Mouse (Mus musculus): ENCODE results near the gene Mrps26.
"Not testable (repeated sequence)": the region's sequence is repeated elsewhere in the genome, so short reads cannot be mapped to it uniquely, and the experiment has no call there.

Gene Mrps26

DNA sequence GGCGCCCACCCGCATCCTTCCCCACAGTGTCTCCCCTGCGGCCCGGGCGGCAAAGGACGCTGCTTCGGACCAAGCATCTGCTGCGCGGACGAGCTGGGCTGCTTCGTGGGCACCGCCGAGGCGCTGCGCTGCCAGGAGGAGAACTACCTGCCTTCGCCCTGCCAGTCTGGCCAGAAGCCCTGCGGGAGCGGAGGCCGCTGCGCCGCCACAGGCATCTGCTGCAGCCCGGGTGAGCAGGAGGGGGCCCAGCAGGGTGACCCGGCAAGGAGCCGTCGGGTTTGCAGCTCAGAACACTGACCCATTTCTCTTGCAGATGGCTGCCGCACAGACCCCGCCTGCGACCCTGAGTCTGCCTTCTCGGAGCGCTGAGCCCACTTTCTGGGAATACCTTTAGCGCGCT is 13.0 kb downstream of the Mrps26 start:
- not testable (repeated sequence) for DNase-seq

DNA sequence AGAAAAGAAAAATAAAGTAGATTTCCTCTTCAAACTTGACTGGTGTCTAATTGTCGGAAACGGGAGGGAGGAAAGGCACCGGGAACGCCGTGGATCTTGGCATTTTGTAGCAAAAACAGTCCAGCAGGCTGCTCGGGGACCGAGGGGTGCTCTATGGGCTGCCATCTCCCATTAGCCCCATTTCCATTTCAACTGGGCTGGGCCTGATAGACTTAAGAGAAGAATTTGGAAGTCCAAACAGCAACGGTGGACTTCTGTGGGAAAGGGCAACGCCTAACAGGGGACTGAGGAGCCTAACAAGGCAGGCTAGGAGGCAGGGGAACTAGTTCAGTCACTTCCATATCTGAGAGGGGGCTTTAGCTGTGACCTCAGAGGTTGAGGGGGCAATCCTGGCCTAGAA is 13.5 kb downstream of the Mrps26 start:
- DNase-seq, result no peak

DNA sequence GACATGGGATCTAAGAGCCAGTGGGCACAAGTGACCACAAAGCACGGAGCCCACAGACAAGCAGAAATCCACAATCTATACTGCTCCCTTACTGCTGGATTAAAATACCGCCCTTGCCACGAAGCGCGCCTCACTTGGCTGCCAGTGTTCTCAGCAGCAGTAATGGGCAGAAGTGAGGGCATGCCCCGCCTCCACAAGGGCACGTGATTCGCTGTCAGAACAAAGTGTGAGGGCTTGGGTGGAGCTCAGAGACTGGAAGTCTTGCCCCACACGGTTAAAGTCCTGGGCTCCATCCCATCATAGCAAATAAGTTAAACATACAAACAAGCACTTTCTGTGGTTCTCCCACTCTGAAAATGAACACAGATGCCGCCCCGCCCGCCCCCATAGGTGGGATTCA is 14.1 kb downstream of the Mrps26 start:
- peak; percentile 92 for DNase-seq

DNA sequence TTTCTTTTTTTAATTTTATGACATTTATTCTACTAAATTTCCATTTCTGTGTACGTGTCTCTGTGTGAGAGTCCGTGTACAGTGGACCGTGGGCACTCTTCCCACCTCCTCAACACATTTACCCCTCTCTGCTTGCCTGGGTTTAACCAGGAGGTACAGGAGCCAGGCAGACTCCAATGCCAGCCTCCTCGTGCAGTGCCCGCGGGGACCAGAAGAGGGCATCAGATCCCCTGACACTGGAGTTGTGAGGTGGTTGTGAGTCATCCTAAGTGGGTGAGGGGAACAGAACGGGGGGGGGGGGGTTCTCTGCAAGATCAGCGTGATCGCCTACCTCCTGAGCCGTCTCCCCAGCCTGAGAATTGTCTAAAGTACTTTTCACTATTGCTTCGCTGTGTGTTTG is 14.6 kb downstream of the Mrps26 start:
- DNase-seq, result no peak

DNA sequence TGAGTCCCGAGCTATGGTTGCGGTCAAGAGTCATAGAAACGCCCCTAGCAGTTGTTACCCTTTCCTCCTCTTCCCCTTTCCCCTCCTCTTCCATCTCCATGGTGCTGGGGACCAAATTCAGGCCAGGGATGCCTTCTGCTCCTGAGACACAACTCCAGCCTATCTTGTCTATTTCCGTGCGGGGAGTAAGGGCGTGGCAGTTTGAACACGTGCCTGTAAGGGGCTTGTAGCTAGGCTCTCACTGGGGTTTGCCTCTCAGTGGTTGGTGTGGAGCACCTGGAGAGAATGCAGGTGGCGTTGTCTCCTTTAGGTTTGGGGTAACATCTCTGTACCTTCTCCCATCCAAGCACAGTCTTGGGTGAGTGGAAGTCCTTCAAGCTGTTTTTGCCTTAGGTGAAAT is 16.2 kb downstream of the Mrps26 start:
- no peak for DNase-seq

DNA sequence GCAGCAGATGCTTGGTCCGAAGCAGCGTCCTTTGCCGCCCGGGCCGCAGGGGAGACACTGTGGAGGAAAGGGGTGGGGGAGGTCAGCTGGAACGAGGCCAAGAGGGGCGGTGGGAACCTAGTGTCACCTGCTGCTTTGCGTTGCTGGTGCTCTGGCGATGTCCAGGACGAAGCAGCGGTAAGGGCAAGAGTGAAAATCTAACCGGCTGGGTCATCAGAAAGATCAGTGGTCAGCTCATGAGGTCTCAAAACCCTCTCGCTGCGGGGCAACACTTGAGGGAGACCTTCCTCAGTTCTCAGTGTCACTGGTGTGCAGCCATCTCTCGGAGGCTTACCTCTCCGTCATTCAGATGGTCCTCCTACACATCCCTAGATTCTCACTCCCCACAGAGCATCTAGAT is 17.7 kb downstream of the Mrps26 start:
- DNase-seq, result no peak

DNA sequence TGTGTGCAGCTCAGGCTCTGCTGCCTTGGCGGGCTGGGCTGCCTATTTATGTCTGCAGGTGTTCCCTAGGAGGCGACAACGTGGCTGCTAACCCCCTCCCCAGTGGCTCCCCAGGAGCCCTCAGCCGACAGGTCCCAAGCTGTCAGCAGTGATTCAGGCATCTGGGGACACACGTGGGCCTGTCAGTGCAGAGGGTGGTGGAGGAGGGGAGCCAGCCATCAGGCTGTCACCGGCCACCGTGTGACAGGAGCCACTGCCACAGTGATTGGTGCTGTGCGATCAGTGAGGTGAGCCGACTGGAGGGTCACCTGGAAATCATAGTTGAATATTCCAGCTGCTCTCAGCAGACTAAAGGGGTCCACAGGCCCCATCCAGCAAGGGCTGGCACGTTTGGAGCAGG is 19.0 kb downstream of the Mrps26 start, which contains the start of gene Avp:
Gene Avp (minus strand): TSS at position 3 of the 400 bp plus-strand sequence.
- DNase-seq, result peak; percentile 94

DNA sequence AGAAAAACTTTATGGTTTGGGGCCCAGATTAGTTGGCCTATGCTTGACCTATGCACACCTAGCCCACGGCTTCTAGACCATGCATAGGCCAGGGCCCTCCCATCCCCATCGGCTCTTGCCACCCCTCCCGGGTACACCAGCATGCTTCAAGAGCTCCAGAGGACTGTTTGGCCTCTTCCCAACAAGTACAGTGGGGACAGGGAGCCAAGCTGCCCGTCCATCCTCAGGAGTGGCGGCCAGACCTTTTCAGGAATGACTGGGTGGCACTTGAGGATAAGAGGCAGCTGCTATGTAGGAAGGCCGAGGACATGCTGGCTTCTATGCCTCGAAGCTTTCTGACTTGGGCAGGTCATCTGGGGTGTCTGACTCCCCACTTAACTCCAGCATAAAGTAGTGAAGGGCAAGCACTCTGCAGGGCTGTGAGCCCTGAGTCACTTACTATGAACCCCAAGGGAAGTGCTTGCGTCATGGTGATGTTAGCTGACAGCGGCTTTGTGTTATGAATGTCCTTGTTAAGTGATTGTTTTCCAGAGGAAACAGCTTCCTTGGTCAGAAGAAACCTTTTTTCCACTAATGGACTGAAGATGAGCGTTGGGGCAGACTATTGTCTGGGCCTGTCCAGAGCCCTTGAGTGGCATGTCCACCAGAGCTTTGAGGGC is 20.5 kb downstream of the Mrps26 start:
- DNase-seq, result peak; percentile 94

DNA sequence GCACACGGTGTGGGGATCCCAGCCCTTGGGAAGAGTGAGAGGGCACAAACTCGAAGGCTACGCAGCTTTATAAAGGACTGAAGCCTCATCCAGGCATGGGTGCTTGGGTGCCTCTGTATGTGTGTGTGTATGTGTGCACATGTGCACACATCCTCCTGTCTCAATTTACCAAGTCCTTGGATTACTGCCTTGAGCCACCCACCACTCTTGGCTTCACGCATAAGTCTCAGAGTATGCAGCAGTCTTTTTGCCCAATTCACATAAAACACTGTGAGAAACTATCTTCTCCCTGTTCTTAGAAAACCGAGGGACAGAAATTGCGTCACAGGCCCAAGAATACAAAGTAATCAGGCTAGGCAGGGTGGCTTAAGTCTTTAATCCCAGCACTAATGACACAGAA is 22.5 kb downstream of the Mrps26 start:
- no peak for DNase-seq

DNA sequence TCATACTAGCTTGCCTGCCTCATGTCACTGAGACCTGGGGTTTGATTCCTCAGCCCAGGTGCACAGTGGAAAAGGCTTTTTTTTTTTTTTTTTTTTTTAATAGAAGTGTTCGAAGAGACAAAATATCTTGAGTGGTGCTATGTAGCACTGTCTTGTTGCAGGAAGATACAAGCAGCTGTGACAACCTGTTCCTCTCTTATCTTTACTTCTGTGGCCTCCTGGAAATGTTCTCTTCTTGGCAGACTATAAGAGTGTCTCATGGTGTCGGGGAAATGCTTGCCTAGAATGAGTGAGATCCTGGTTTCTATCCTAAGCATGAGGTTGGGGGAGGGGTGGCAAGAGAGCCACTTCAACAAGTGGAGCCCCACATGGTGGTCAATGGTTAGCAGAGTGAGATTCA is 24.8 kb downstream of the Mrps26 start:
- no peak for DNase-seq

DNA sequence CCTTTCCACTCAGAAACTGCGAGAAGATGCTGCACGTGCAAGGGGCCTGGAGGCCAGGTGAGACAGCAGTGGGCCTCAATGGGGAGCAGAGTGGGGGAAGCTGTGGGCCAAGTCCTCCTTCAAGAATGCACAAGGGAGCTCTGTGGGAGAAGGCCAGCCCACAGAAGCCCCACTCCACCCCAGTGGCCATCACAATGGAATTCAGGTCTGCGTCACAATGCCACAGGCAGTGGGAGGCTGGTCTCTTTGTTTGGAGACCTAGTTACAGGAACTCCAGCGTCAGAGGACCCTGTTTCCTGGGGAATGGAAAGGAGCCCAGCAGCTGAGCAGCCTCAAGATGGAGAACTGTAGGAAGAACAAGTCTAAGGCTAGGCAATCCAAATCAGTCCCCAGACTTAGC is 25.6 kb downstream of the Mrps26 start:
- peak; percentile 90 for DNase-seq

DNA sequence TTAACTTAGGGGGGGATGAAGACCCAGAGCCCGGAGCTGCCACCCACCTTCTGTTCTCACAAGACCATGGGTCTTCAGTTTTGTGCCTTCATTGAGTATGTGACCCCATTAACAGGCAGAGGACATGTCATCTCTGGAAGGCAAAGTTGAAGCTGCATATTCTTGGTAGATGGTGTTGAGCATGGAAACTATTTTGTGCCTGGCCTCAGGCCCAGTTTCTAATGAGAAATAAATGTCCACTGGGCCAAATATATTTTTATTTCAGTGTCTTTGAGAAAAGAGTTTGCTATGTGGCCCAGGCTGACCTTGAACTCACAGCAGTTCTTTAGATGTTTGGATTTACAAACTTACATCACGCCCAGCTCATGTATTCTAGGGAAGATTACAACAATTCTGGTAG is 26.2 kb downstream of the Mrps26 start:
- DNase-seq, result peak; percentile 87

DNA sequence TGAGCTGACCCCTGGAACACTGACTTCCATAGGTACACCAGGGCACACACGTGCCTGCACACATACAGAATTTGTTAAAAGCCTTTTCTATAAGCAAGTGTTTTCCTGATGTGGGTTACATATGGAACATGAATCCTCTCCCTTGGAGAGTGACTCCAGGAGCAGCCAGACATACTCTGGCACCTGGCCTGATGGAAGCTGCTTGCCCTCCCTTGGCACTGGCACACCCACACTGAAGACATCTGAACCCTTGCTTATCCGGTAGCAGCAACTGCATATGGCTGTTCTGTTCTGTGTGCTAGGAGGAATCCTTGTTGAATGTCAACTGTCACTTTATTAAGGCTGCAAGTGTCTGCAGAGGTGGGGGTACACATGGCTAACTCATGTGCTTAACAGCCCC is 27.5 kb downstream of the Mrps26 start:
- DNase-seq, result no peak

DNA sequence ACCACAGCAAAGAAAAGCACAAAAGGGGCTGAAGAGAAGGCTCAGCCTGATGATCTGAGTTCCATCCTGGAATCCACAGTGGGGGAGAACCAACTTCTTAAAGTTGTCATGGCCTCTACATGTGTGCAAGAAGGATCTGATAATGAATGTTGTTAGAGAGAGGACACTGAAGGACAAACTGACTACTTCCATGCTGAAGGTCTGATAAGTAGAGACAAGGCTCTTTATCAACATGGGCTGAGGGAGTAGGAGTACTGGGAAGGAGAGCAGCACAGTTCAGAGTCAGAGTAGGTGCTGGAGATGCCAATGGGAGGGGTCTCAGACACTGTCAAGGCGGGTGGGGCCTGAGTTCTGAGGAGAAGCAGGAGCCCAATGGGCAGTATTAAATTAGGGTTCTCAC is 32.1 kb downstream of the Mrps26 start:
- DNase-seq, result no peak

DNA sequence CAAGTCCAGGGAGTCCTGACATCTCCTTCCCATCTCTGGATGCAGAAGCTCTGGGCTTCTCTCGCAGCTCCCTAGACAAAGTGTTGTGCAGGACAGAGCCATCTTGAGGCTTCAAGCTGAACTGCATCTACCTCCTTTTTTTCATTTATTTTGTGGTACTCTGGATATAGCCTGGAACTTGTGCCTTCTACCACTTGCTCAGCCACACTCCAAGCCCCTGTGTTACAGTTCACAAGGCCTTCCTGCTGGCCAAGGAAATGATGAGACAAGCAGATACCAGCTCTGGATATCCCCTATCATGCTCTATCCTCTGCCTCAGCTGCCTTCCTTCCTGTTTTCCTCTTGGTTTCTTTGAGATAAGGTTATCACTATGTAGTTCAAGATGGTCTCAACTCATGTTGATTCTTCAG is 34.1 kb downstream of the Mrps26 start:
- no peak for DNase-seq

DNA sequence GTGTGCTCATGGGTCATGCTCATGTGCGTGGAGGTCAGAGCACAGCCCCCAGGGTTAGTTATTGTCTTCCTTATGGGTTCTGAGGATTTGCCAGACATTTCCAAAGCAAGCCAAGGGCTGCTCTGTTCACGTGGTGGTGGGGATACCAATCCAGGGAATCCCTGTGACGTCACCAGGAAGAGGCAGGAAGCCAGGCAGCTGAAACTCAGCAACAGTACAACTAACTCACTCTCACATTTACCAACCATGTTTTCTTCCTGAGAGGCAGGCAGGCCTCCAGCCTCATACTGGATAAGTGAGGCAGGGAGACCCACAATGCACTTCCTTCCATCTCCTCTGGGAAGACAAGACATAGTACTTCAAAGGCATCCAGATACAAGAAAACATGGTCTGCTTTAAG is 34.9 kb downstream of the Mrps26 start:
- DNase-seq, result peak; percentile 93

DNA sequence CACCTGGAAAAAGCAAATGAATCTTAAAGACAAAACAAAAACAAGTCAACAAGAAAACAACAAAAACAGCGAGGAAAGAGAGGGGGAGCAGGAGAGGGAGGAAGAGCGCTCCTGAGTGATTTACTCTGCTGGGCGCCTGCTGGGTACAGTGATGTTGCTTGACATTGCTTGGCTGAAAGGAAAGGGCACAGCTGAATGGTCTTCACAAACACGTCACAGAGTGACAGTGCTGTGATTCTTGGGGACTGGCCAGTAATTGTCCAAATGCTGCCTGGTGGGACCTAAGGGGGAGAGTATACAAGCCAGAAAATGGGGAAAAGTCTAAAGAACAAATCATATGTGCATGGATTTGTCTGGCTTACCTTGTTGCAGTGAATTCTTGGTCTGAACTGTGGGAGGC is 38.7 kb downstream of the Mrps26 start:
- no peak for DNase-seq

DNA sequence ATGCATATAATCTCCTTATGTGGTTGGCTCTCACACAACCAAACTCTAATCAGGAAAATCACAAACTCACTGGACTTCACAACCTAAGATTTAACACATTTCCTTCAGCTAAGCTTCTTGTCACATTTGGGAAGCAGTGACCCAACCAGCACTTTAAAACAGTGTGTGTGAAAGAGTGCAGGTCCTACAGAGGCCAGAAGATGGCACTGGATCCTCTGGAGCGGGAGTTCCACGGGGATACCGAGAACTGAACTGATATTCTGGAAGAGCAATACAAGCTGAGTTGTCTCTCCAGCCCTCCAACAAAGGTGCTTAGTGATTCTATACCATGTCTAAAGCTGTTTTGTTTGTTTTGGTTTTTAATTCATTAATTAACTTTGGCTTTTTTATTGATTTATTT is 49.5 kb downstream of the Mrps26 start:
- DNase-seq, result no peak
